Mouse (Mus musculus): ENCODE results near the gene Cdh13.
A peak's percentile ranks its signal among the peaks of the same experiment; 100 is the strongest.
"Not testable (repeated sequence)": the region's sequence is repeated elsewhere in the genome, so short reads cannot be mapped to it uniquely, and the experiment has no call there.

Cdh13 gene

DNA sequence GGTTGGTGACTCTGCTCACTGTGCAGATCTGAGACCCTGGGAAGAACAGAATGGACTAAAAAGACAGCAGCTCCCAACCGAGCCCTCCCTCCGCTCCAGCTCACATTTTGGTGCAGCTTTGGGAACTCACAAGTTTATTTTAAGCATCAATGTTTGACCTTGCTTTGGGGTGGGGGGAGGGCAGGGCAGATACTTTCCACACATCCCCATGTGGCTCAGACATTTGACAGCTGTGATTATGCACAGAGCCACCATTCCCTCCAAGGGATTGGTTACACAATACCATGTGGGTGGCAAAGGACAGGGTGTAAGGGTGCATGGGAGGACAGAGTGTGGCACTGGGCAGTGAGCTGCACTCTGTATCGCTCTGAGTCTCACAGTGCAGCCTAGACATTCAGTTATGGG, 993.5 kb downstream of the Cdh13 start:
- peak; percentile 98 for DNase-seq

DNA sequence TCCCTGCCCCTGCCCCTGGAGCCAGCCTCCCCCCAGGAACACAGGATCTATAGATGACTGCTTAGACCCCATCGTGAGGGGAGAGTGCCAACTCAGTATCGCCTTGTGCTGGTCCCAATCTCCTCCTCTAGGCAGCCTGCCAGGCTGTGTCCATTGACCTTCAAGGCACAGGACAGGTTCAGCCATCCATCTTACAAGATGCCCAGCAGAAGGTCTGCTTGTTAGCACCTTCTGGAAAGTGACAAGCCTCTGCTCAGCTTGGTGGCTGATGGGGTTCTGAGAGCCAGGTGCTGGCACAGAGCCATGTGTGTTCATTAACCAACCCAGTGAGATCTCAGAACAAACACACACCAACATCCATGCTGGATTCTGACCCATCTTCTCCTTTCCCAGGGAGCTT, 998.2 kb downstream of the Cdh13 start:
- no peak for DNase-seq

DNA sequence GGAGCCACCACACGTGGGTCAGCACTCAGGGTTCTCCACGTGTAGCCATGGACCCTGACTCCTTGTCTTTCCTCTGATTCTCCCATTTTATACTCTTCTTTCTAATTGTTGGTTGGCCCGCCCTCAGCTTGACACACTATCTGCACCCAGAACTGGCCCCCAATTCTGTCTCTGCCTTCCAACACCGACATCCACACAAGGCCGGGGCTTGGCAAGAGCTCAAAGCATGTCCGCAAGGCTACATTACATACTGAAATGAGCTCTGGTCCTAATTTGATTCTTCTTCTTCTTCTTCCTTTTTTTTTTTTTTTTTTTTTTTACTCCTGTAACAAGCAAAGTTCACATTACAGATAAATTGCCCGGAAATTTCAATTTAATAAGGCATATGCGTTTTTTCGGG, 1001.0 kb downstream of the Cdh13 start:
- no peak for DNase-seq

DNA sequence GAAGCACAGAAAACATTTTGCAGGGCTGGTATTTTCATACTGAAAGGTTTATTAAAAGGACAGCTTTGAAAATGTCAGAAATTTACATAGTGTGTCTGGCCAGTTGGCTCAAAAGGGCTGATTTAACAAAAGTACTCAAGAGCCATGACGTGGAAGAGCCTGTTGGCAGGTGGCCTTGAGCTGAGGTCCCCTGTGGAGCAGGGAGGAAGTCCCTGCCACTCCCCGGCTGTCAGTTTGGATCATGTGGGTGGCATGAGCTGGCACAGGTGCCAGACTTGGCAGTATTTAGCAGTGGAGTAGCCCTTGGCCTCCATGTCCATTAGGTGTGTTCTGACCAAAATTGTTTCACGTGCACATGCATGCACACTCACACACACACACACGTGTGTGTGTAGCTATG, 1001.4 kb downstream of the Cdh13 start:
- DNase-seq: peak; percentile 96

DNA sequence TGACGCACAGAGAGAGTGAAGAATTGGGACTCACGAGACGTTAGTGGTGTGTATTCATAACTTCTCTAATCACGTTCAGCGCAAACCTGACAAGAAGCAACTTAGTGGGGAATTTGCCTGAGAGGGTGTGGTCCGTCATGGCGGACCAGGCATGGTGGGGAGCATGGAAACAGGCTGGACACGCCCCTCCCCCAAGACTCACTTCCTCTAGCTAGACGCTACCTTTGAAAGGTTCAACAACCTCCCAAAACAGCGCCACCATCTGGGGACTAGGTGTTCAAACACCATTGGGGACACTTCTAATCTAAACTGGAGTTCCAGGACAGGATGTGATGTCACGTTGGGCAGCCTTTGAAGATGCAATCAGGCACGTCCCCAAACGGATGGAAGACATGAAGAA, 1011.9 kb downstream of the Cdh13 start:
- no peak for DNase-seq

DNA sequence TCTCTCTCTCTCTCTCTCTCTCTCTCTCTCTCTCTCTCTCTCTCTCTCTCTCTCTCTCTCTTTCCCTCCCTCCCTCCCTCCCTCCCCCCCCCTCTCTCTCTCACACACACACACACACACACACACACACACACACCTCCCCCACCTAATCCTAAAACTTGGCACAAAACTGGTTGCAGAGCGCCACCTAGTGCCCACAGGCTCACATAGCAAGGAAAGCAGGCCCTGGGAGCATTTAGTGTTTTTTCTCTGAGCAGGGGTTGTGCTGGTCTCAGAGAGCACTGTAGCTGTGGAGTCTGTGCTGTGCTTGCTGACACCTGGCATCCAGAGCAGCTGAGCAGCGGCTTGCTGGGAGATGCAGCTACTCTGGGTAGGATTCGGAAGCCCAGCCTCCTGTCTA, 1014.2 kb downstream of the Cdh13 start:
- DNase-seq: peak; percentile 83

DNA sequence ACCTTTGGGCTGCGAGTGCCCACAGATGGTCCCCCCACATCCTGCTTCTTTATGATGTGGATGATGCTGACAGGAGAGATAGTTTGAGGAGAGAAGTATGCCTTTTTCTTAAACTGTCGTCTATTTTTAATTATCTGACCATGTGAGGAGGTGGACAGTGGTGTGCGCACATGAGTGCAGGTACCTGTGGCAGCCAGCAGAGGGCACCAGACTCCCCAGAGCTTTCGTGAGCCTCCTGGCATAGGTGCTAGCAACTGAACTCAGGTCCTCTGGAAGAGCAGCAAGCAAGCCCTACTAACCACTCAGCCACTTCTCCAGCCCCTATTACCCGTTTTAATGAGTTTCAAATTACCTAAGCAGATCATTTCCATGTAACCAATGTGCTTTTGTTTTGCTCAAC, 1016.8 kb downstream of the Cdh13 start:
- DNase-seq: no peak

DNA sequence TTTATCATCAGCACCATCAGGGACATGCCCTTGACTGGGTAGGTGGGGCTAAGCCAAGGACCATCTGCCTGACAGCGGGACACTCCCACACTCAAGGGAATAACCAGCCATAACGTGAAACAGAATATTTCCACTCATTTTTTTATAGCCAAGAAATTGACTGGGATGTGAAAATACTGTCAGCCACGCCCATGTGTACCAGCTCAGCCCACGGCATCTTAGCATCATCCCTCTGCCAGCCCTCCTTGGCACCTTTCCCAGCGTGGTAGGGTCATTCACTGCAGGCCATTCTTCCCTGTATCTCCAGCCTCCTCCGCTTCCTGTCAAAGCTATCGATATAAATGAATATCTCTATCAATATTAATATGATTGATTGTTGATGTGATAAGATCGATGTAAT, 1020.7 kb downstream of the Cdh13 start:
- DNase-seq: peak; percentile 90

DNA sequence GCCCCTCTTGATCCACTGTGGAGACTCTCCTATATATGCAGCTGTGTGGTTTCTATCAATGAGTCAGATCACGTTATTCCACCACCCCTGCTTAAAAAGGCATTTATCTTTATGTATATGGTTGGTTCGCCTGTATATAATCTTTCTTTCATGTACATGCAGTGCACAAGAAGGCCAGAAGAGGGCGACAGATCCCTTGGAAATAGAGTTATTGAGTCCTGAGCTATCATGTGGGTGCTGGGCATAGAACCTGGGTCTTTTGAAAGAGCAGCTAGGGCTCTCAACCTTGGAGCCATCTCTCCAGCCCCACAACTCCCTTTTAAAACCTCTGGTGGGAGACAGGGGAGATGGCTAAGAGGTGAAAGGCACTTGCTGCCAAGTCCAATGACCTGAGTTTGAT, 1027.9 kb downstream of the Cdh13 start:
- DNase-seq: no peak

DNA sequence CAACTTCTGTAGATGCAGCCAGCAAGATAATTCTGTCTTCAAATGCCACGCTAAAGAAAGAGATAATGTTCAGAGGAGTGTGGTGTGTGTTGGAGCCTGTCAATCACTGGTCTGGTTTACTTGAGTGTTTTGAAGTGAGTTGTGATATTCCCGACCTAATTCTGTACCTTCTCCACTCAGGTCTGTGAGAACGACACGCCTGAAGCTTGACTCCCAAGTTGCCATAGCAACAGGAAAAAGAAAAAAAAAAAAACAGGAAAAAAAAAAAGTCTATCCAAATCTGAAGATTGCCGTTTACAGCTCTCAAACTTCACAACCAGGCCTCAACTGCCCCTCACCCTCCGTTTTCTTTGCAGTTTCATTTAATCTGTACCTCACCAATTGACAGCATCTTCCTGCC, 1039.7 kb downstream of the Cdh13 start:
- DNase-seq: no peak

DNA sequence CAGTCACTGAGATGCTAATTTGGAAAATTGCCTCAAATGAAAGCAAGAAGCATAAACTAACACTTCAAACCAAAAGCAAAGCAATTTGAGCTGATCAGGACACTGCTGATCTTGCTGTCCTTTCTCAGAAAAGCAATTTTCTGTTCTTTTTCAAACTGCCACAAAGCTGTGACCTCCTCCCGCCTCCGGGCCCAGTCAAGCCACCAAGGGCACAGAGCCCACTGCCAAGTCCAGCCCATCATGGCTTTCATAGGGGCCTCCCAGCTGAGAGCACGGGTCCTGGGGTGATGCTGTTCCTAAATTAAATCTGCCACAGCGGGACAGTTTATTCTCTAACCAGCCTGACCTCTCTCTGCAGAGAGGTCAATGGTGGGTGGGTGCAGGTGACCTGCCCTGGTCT, 1056.0 kb downstream of the Cdh13 start:
- DNase-seq: no peak

DNA sequence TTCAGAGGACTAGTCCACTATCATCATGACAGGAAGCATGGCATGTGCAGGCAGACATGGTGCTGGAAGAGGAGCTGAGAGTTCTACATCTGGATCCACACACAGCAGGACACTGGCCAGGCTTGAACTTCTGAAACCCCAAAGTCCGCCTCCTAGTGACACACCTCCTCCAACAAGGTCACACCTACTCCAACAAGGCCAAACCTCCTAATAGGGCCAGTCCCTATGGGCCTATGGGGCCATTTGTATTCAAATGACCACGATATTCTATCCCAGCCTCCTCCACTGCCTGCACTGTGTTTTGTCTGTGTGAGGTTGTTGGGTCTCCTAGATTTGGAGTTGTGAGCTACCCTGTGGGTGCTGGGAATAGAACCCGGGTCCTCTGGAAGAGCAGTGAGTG, 1060.1 kb downstream of the Cdh13 start:
- no peak for DNase-seq

DNA sequence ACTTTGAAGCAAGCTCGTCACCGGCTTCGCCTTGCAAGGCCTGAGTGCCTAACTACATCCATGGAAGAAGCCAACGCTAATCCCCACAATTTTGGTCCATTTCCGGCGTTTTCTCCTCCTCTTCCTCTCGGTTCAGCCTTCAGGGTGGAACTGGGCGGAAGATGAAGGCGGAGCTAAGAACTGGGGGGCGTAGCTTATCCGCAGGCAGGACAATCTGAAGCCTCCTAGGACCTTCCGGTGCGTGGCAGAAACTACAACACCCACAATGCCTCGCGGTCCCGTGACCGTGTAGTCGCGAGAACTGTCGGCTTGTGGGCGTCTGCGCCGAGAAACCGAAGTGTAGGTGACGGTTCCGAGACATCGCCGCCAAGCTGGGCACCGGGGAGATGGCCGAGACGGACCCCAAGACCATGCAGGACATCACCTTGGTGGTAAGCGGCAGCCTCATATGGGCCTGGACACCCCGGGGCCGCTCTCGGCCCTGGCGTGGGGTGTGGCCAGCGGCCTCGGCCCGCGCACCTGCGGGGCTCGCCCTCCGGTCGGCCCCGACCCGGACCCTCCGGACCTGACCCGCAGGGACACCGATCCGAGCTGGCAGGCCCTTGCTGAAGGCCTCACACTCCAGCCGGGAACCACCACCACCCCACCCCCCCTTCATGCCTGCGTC, 1060.8 kb downstream of the Cdh13 start, which contains the start of gene Hsbp1:
Gene Hsbp1, plus strand, starts transcription at position 299 of the 667 bp plus-strand sequence.
- peak; percentile 99 for DNase-seq

DNA sequence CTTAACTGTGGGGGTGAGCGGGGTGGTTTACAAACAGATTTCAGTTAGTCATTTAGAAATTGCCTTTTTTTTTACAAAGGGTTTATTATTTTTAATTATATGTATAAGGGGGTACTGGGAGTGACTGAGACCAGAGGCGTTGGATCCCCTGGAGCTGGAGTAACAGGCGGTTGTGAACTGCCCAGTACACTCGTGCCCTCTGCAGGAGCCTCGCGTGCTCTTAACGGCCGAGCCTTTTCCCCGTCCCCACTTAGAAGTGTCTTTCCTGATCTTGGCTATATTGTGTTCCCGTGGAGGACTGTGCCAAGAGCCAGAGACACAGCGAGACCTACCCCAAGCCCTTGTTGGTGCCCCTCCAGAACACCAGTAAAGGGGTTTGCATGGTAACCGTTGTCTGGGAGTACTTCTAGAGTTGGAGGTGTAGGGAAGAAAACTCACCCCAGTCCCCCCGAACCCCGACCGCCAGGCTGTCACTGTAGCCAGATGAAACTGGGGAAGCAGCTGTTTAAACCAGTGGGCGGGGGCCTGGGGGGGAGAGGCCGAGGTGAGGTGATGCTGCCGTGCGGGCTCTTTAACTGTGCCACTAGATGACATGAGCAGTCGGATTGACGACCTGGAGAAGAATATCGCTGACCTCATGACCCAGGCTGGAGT, 1061.6 kb downstream of the Cdh13 start:
- DNase-seq: no peak

DNA sequence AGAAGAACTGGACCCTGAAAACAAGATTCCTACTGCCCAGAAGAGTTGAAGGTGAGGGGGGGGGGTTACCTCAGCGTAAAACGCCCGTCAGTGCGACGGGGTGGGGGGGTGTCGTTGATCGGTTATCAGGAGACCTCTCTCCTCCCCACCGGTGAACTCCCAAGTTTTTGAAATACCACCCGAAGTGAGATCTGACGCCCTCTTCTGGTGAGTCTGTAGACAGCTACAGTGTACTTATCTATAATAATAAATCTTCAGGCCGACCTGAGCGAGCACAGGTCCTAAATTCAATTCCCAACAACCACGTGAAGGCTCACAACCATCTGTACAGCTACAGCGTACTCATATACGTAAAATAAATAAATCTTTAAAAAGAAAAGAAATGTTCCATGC, 1062.1 kb downstream of the Cdh13 start:
- DNase-seq: no peak

DNA sequence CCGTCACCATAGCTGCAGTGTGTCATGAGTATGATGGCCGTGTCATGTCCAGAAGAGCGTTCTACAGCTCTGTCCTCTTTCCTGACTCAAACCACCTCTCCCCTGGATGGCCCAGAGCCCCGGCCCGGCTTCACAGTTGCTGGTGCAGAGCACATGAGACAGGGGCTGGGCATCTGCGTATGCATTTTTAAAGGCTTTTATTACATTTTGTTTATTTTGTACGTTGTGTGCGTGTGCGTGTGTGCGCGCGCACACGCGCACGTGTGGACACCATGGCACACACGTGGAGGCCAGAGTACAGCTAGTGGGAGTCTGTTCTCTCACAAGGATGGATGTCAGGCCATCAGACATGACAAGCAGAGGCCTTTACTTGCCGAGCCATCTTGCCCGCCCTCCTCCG, 1068.1 kb downstream of the Cdh13 start:
- no peak for DNase-seq

DNA sequence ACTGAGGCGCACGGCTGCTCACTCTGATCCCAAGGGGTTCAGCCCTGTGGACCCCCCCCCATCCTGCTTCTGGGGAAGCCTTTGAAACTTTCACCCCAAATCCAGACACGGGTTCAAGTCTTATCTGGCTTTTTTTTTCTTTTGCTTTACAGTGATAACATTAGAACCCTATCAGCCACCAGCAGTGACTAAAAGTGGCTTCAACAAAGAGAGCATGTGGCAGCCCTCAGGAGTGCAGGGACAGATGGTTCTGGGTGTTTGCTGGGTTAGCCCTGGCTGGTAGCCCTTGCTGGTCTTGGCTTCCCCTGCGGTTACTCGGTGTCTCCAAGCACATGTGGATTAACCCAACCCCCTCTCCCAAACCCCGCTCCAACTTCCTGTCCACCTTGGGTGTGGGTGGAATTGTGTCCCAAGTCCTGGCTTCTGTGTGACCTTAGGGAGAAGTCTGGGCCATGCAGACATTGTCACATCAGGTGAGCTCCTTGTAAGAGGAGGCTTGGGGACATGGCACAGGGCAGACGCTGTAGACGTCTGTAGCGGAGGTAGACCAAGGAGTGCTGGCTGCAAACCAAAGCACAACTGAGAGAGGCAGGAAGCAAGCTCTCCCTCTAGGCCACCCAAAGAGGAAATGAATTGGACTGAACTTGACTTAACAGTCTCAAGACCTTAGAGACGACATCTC, 1069.6 kb downstream of the Cdh13 start:
- no peak for DNase-seq

DNA sequence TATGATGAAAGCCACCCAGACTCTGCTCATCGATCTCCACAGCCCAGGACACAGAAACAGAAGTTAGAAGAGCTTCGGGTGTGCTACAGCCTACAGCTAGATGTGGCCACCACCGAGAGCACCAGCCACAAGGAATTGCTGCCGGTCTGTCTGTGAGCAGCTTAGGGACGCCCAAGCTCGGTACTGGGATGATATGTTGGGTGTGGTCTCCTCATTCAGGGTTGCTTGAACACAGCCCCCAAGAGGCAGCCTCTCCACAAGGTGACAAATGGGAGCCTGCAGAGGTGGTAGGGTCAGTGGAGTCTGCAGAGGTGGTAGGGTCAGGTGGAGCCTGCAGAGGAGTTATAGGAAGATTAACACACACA, 1070.1 kb downstream of the Cdh13 start:
- no peak for DNase-seq

DNA sequence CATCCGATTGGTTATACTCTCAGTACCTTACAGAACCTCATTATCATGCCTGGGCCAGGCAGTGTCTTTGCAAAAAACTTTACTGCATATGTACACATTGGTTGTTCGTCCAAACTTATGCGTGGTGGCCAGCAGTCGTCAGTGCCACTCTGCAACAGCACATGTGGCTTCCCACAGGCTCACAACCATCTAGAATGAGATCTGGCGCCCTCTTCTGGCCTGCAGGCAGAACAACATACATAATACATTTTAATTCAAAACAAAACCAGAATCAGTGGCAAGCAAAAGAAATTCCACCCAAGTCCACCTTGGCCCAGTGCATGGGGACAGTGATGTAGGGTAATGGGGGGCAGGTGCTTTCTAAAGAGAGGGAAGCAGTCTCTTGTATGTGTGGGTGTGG, 1073.1 kb downstream of the Cdh13 start:
- not testable (repeated sequence) for DNase-seq

DNA sequence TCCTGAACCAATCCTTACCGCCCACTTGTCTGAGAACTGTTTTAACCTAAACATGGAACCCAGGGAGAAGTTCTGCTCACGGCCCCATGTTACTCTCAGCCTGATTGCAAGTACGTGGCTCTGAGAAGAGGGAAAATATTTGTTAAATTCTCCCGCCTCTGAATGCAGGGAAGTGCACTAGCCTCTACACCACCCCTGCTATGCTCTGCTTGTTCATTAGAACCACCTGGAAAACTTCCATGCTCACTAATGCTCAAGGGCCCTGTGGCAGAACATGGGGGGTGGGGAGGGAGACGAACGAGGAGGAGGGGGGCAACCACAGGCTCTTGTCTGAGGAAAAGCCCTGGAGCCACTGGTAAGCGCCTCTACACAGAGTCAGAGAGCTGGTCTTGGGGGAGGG, 1074.6 kb downstream of the Cdh13 start:
- DNase-seq: no peak

DNA sequence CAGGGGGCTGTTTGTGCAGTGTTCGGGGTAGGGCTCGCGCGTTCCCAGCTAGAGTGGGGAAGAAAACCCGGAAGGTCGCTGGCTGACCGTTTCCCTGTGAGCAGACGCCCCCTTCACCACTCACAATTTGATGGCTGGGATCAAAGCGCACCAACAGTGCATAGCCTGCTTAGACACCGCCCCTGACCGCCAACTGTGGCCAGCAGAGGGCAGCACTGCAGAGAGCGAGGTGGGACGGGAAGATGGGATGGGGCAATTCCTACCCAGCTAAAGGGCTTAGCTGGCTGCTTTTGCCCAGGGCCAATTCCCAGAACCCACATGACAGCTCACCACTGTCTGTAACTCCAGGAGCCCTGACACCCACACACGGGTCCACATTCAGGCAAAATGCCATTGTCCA, 1075.3 kb downstream of the Cdh13 start:
- DNase-seq: no peak

DNA sequence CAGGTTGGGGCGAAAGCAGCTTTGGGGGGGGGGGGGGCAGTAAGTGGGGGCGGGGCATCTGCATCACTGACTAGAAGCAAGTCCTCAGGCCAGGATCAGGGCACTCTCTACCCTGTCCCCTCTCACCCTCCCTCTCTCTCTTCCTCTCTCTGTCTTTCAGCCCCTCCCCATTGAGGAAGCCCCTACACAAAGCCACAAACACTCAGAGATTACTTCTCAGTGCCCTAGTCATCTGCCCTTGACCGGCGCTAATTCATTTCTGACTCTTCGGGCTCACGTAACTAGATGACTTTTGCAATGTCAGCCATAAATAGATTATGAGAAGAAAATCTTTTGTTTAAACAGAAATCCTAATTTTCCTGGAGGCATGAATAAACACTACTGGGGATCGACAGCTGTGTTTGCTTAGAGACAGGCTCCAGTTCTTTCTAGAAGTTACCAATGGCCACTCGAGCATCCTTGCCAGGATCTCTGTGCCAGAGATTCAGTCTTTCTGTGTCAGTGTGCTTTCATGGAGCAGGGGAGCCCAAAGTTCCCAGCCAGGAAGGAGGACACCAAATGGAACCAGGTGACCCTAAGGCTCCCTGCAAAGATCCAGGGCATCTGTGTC, 1077.3 kb downstream of the Cdh13 start:
- DNase-seq: no peak
